Mouse (Mus musculus) heart, adult 9 months (tissue): ENCODE data around the gene Pde4b.
A peak's percentile ranks its signal among the peaks of the same experiment; 100 is the strongest.

Source experiments
- DNase-seq, 2 experiments: peaks; one replicate each; pipeline ENCODE4 v3.0.0; 2022; ENCODE audit warnings: low spot score in 2 of 2

The Pde4b gene

GRCm38 (mm10) chr4:102539598-102540180 is 452.3 kb downstream of the Pde4b start:
- DNase-seq, result no peak

- no peak for DNase-seq
Measured at GRCm38 (mm10) chr4:102542976-102543375, 455.6 kb downstream of the Pde4b start.

GRCm38 (mm10) chr4:102545226-102545625 is 457.9 kb downstream of the Pde4b start:
- DNase-seq, result no peak

GRCm38 (mm10) chr4:102555566-102555965 is 468.2 kb downstream of the Pde4b start:
- DNase-seq, result no peak

GRCm38 (mm10) chr4:102557006-102557405 is 469.7 kb downstream of the Pde4b start:
- no peak for DNase-seq

GRCm38 (mm10) chr4:102557508-102558220 is 470.3 kb downstream of the Pde4b start:
- DNase-seq, result peak; percentile 69 to 71

- DNase-seq, result no peak
Measured at GRCm38 (mm10) chr4:102558328-102558727, 471.0 kb downstream of the Pde4b start.

GRCm38 (mm10) chr4:102560676-102561280 is 473.4 kb downstream of the Pde4b start:
- DNase-seq, result no peak

- no peak for DNase-seq
Measured at GRCm38 (mm10) chr4:102563273-102563855, 476.0 kb downstream of the Pde4b start.

- no peak for DNase-seq
Measured at GRCm38 (mm10) chr4:102564286-102564685, 476.9 kb downstream of the Pde4b start.

GRCm38 (mm10) chr4:102566421-102566820 is 479.1 kb downstream of the Pde4b start:
- DNase-seq, result no peak

- DNase-seq, result no peak
Measured at GRCm38 (mm10) chr4:102567111-102567510, 479.8 kb downstream of the Pde4b start.

- peak in 1 of 2 experiments; percentile 33 for DNase-seq
Measured at GRCm38 (mm10) chr4:102567676-102568254, 480.4 kb downstream of the Pde4b start.

GRCm38 (mm10) chr4:102568591-102568990 is 481.2 kb downstream of the Pde4b start:
- DNase-seq, result peak; percentile 71 to 83

GRCm38 (mm10) chr4:102569101-102569583 is 481.8 kb downstream of the Pde4b start:
- peak in 1 of 2 experiments; percentile 33 for DNase-seq

- peak; percentile 88 for DNase-seq
Measured at GRCm38 (mm10) chr4:102569950-102570765, 482.8 kb downstream of the Pde4b start.

GRCm38 (mm10) chr4:102570766-102571411 is 483.5 kb downstream of the Pde4b start:
- peak in 1 of 2 experiments; percentile 64 for DNase-seq

- DNase-seq, result peak in 1 of 2 experiments; percentile 47
Measured at GRCm38 (mm10) chr4:102572031-102572430, 484.7 kb downstream of the Pde4b start.

GRCm38 (mm10) chr4:102572591-102572990 is 485.2 kb downstream of the Pde4b start:
- DNase-seq, result no peak

- DNase-seq, result no peak
Measured at GRCm38 (mm10) chr4:102573361-102573781, 486.0 kb downstream of the Pde4b start.

- DNase-seq, result peak; percentile 89 to 90
Measured at GRCm38 (mm10) chr4:102574226-102574625, 486.9 kb downstream of the Pde4b start.
